Mouse (Mus musculus) liver, postnatal 0 days (tissue): ENCODE data around the gene Sval1. TPM values are rescaled to one million over a fixed set of nuclear protein-coding genes. Genes with fewer than 3 reads are reported as not detected.

Experiments used
- ATAC-seq: fragments of 200-750 bp; cut with Nextera tagmentation; 2 replicates; pipeline ENCODE4 v1.8.0; 2017; ENCODE audit warnings: mild to moderate bottlenecking, moderate library complexity
- DNase-seq: peaks from one replicate; pipeline ENCODE4 v3.0.0-alpha.2; 2016
- H3K27ac ChIP-seq: fragments of 300-500 bp; sonication (generic); 2 replicates; pipeline ENCODE4 v1.5.1; 2014; ENCODE audit warnings: antibody characterized with exemption, moderate library complexity, mild to moderate bottlenecking, low read depth
- H3K27me3 ChIP-seq: fragments of 300-500 bp; sonication (generic); 2 replicates; pipeline ENCODE4 v1.6.1; 2014; ENCODE audit warnings: low read length, control low read depth, mixed read lengths; ENCODE audit not compliant: insufficient read depth
- H3K36me3 ChIP-seq: fragments of 300-500 bp; sonication (generic); replicated peaks from 2 replicates; pipeline ENCODE4 v1.6.1; 2014; ENCODE audit warnings: mild to moderate bottlenecking, control low read depth, low read length, moderate library complexity, mixed read lengths; ENCODE audit not compliant: insufficient read depth
- H3K4me1 ChIP-seq: fragments of 300-500 bp; sonication (generic); 2 replicates; pipeline ENCODE4 v1.6.1; 2014; ENCODE audit warnings: antibody characterized with exemption, mild to moderate bottlenecking, control low read depth; ENCODE audit not compliant: insufficient read depth
- H3K4me2 ChIP-seq: fragments of 300-500 bp; sonication (generic); 2 replicates; pipeline ENCODE4 v1.6.1; 2014; ENCODE audit warnings: low read depth, mild to moderate bottlenecking, low read length, moderate library complexity, mixed read lengths
- H3K4me3 ChIP-seq: fragments of 300-500 bp; sonication (generic); 2 replicates; pipeline ENCODE4 v1.5.1; 2014; ENCODE audit warnings: low read depth, low read length
- H3K9ac ChIP-seq: fragments of 300-500 bp; sonication (generic); replicated peaks from 2 replicates; pipeline ENCODE4 v1.6.1; 2014; ENCODE audit warnings: mild to moderate bottlenecking, moderate library complexity
- H3K9me3 ChIP-seq: fragments of 300-500 bp; sonication (generic); 2 replicates; pipeline ENCODE4 v1.6.1; 2016; ENCODE audit warnings: mild to moderate bottlenecking, control low read depth, low read length, mixed read lengths
- CTCF ChIP-seq: sonication (generic); IDR thresholded peaks from 2 replicates; pipeline ENCODE4 v1.5.1; 2016; ENCODE audit warnings: antibody characterized with exemption, low read depth
- EP300 ChIP-seq: IDR thresholded peaks from 2 replicates; pipeline ENCODE4 v1.6.1; 2016; ENCODE audit warnings: antibody characterized with exemption, low read depth, mild to moderate bottlenecking
- WGBS: fragments of 180-500 bp; shearing (Covaris S2); extraction: QIAGEN DNeasy Blood & Tissue Kit; methylation state at CpG from one replicate; pipeline ENCODE4 v1.1.7; 2014; ENCODE audit not compliant: insufficient replicate concordance; 5-methylcytosine and 5-hydroxymethylcytosine counted together
- polyA plus RNA-seq: library from polyadenylated mRNA; unstranded; fragments of >200 nt; fragmentation: Nextera tagmentation; extraction: Ambion mirVana; gene quantifications from 2 replicates; pipeline ENCODE4 v1.2.1, GENCODE M21; 2015

The Sval1 gene
- polyA plus RNA-seq = not detected in 2 replicates

DNA sequence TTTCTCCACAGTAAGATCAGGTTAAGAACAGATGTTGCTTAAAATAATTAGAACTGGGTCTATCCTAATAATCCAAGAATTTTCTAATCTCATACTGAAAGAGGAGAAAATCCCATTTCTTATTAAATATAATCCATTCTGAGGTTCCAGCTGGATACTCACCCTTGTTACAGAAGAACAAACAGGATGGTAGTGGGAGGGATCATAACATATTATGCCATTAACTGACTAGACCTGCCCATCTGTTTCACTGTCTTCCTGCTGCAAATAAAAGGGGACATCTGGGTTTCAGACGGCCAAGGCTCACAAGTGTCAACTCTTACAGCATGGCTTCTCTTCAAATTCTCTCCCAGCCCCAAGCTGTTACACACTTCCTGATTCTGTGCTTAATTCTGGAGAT lies at the start of gene Sval1:
Sval1 (plus strand) TSS at position 301 of the 400 bp plus-strand sequence.
- no peak for ATAC-seq
- Histone ChIP-seq H3K27me3 (no peaks in the 10 kb centered on the region), H3K4me2 (no peak within 1 kb of the TSS), H3K4me3 (no peak within 1 kb of the TSS), H3K27ac (no peak within 1 kb of the TSS), H3K4me1 (no peaks in the 10 kb centered on the region), H3K36me3 (no peaks in the 10 kb centered on the region), H3K9ac (no peak within 1 kb of the TSS), H3K9me3 (no peaks in the 10 kb centered on the region)
- WGBS = 64% methylated on average over 1 of the region's 1 CpGs
- TF ChIP-seq EP300 = no peak
- TF ChIP-seq CTCF = no peak
- DNase-seq = no peak

DNA sequence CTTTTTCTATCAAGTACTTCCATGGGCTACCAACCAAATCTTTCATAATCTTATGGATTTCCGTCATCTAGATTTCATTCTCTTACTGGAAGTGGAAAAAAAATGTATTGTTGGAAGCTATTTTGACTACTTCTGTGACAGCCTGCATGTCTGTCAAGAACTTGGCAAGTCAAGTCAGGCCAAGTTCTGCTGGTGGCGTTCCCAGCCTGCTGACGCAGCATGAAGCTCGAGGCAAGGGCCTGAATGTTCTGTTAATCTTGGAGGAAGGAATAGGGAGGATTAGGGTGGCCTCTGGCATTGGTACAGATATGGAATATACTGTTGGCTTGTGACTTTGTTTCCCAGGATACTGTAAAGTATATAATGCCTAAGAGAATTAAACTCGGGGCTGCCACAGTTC lies 39.8 kb upstream of the Sval1 start:
- DNase-seq (no peak), ATAC-seq (no peak)
- TF ChIP-seq CTCF (no peak), EP300 (no peak)
- H3K27ac ChIP-seq = no peak overlapping the region
- H3K27me3 ChIP-seq = no peaks in the 10 kb centered on the region
- no peaks in the 10 kb centered on the region for H3K9me3 ChIP-seq
- no peaks in the 10 kb centered on the region for H3K4me1 ChIP-seq
- H3K4me2 ChIP-seq = no peak overlapping the region
- no peak overlapping the region for H3K4me3 ChIP-seq
- H3K9ac ChIP-seq = no peak overlapping the region
- WGBS = 72% methylated on average over 5 of the region's 5 CpGs
- no peaks in the 10 kb centered on the region for H3K36me3 ChIP-seq

DNA sequence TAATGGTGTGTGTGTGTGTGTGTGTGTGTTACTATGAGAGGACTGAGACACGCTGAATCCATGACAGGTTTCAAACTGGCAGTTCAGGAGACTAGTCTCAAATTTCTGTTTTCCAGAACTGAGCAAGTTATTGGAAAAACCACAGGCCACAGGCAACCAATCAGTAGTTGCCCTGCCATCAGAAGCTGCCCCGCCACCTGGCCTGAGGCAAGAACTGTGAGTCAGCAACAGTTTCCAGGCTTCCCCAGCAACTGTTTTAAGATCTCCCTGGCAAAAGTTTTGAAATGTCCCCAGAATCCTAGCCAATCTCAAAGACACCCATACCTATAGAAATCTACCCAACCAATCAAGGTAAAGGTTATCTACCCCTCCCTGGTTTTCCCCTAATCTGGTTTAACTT lies 36.5 kb upstream of the Sval1 start:
- Histone ChIP-seq H3K27ac (no peak overlapping the region), H3K4me3 (no peak overlapping the region), H3K4me2 (no peak overlapping the region), H3K9me3 (no peaks in the 10 kb centered on the region), H3K27me3 (no peaks in the 10 kb centered on the region), H3K36me3 (no peaks in the 10 kb centered on the region), H3K4me1 (no peaks in the 10 kb centered on the region), H3K9ac (no peak overlapping the region)
- ATAC-seq = no peak
- DNase-seq = no peak
- 72% methylated on average over 2 of the region's 2 CpGs for WGBS
- no peak for TF ChIP-seq EP300
- no peak for TF ChIP-seq CTCF

DNA sequence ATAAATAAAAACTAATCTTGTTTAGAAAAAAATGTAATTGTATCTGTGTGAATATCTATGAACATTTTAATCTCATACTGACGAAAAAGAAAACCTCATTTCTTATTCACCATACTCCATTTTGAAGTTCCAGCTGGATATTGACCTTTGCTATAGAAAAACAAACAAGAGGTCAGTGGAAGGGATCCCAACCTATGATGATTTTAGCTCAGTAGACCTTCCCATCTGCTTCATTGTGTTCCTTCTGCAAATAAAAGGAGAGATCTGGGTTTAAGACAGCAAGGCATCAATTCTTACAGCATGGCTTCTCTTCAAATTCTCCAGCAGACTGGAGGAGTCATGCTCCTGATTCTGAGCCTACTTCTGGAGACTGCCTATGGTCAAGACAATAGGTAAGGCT lies 16.4 kb downstream of the Sval1 start, which contains the start of gene Sval3:
Sval3 (plus strand) TSS at position 301 of the 400 bp plus-strand sequence.
- no peaks in the 10 kb centered on the region for H3K4me1 ChIP-seq
- no peak for ATAC-seq
- H3K27me3 ChIP-seq = no peaks in the 10 kb centered on the region

More for the DNA sequence above, 16.4 kb downstream of the Sval1 start, which contains the start of gene Sval3:
- H3K9ac ChIP-seq = no peak within 1 kb of the TSS
- DNase-seq = no peak
- H3K36me3 ChIP-seq = no peaks in the 10 kb centered on the region
- H3K4me2 ChIP-seq = no peak within 1 kb of the TSS
- H3K9me3 ChIP-seq = no peaks in the 10 kb centered on the region
- WGBS = 44% methylated on average over 1 of the region's 1 CpGs
- TF ChIP-seq CTCF (no peak), EP300 (no peak)
- H3K27ac ChIP-seq = no peak within 1 kb of the TSS
- H3K4me3 ChIP-seq = no peak within 1 kb of the TSS

Other genes with a start within 250 kb of the Sval1 start
- gene Kel, start 247.3 kb upstream of the Sval1 start, polyA plus RNA-seq = 58.6 and 66.7 TPM in 2 replicates
- gene Olfr459, start 176.5 kb upstream of the Sval1 start, polyA plus RNA-seq = not detected in 2 replicates
- not detected in 2 replicates for gene Pip, start 104.1 kb upstream of the Sval1 start, polyA plus RNA-seq
- not detected in 2 replicates for gene Sval2, start 98.6 kb upstream of the Sval1 start, polyA plus RNA-seq
- gene Sval3, start 16.5 kb downstream of the Sval1 start, polyA plus RNA-seq = not detected in 2 replicates
- gene Sva, start 86.8 kb downstream of the Sval1 start, polyA plus RNA-seq = not detected in 2 replicates
- not detected in 2 replicates for gene Tas2r139, start 189.3 kb downstream of the Sval1 start, polyA plus RNA-seq